Mouse (Mus musculus) cerebellum, adult 9-10 months (tissue): ENCODE results near the gene Hmgb1.
"Not testable (repeated sequence)": the region's sequence is repeated elsewhere in the genome, so short reads cannot be mapped to it uniquely, and the experiment has no call there.

ENCODE experiments used
- DNase-seq: peaks from one replicate; pipeline ENCODE4 v3.0.0; 2022

Gene Hmgb1

DNA sequence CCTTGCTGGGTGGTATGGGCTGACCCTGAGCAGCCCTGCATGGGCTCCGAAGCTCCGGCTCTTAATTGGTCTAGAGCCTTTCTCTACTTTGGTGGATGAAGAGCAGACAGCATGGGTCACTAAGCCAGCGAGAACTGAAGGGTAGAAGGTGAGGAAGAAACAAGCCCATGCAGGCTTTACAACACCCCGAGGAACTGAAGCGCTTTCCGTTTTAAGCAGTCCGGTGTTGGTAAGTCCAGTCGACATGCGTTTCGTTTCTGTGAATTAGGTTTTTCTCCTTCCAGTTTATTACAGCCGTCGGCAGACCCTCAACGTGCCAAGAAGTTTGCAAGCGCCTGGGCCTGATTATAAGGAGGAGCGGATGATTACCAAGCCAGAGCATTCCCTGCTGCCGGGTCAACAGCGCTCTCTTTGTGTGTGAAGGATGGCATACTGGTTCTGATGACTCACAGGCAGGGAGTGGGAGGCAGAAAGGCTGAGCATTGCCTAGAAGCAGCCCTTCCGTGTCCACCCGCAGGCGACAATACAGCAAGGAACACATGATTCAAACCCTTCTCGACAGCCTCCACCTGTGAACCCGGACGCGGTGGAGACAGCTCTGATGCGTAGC lies 40.4 kb downstream of the Hmgb1 start:
- DNase-seq = no peak

DNA sequence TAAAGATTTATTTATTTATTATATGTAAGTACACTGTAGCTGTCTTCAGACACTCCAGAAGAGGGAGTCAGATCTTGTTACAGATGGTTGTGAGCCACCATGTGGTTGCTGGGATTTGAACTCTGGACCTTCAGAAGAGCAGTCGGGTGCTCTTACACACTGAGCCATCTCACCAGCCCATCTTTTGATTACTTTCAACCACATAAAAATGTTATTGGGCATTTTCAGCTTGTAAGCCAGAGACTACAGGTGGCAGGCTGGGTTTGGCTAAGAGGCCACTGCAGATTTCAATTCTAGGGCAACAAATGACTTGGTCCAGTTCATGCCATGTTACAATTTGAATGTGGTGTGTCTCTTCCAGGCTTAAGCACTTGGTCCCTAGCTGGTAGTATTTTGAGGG lies 43.1 kb downstream of the Hmgb1 start:
- not testable (repeated sequence) for DNase-seq

DNA sequence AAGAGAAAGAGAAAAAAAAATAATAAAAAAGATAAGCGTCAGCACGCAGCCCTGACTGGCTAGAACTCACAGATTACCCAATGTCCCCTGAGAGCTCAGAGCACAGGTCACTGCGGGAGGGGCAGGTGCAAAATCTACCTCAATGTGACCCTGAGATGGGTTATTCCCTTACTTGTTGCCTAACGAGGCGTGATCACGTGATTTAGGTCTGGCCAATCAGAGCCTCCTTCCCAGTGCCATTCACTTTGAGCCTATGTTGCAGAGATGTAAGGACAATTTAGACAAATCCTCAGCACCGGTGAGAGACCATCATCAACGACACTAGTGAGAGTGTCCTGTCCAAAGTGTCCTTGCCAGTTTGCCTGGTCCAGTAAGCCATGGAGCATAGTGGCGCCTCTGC lies 44.0 kb downstream of the Hmgb1 start:
- no peak for DNase-seq

DNA sequence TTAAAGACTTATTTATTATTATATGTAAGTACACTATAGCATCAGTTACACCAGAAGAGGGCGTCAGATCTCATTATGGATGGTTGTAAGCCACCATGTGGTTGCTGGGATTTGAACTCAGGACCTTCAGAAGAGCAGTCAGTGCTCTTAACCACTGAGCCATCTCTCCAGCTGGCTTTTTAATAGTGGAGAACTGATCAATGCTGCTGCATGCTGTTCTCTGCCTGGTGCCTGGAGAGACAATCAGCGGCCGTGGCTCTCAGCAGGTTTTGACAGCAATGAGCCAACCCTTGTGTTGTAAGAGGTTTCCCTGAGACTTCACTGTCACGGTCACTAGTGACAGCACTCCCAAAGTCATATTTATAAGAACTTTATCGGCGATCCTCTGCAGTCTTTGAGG lies 46.2 kb downstream of the Hmgb1 start:
- not testable (repeated sequence) for DNase-seq

DNA sequence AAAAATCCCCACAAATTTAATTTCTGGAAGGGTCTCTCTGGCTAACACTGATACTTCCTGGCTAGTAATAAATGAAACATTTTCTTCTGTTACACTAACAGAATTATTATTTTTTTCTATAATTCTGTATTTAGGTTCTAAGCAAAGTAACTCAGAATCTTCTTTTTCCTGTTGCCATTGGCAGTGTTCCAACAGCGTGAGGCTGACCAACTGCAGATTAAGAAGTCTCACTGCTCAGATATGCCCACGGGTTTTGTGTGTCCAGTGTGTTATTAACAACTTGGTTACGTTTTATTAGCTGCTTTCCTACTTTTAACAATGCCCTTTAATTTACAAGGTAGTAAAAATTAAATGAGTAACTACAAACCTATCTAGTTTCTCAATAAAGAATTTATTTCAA lies 46.8 kb downstream of the Hmgb1 start:
- no peak for DNase-seq

DNA sequence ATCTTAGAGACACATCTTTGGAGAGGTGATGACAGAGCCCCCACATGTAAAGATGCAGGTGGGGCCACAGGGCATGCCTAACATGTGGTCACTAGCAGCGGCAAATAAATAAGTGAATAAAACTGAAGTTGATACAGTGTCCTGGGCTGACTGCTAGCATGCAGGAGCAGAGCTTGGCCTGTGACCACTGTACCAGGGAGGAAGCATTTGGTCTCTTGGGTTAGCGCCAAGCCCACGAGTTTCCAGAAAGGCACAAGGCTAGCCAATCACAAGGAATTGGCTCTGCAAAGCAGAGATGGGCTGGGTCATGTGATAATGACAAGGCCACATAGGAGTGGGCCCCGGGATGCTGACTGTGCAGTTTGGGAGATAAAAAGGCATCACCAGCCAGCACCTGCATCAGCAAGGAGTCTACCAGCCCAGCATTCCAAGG lies 47.3 kb downstream of the Hmgb1 start:
- peak; percentile 29 for DNase-seq

DNA sequence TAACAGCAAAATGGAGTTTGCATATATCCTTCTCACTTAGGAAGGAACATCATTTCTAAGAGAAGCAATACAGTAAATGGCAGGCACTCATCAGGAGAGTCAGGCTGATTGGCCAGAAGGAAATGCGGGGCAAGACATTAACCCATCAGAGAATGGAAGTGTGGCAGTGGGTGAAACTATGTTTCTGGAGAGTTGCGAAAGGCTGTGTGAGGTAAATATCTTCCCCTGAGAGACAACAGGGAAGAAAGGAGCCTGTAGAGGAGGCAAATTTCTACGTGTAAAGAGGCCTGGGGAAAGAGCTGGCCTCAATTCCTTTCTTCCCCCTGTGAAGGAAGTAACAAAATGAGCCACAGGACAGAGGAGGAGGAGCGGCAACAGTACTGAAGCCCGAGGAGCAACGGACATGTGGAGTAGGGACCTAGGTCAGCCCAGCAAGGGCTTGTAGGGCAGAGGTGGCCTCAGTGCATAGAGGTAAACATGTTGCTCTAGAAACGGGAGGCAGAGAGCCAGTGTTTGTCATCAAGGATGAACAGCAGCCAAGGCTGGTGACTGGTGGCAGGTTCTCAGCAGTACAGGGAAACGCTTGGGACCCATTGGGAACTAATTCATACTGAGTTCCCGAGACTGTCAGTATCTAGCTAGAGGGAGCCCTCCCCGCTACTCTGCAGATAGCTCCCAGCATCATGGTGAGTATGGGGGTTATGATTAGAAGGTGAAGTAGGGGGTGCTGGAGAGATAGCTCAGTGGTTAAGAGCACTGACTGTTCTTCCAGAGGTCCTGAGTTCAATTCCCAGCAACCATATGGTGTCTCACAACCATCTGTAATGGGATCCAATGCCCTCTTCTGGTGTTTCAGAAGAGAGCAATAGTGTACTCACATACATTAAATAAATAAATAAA lies 48.6 kb downstream of the Hmgb1 start:
- no peak for DNase-seq

DNA sequence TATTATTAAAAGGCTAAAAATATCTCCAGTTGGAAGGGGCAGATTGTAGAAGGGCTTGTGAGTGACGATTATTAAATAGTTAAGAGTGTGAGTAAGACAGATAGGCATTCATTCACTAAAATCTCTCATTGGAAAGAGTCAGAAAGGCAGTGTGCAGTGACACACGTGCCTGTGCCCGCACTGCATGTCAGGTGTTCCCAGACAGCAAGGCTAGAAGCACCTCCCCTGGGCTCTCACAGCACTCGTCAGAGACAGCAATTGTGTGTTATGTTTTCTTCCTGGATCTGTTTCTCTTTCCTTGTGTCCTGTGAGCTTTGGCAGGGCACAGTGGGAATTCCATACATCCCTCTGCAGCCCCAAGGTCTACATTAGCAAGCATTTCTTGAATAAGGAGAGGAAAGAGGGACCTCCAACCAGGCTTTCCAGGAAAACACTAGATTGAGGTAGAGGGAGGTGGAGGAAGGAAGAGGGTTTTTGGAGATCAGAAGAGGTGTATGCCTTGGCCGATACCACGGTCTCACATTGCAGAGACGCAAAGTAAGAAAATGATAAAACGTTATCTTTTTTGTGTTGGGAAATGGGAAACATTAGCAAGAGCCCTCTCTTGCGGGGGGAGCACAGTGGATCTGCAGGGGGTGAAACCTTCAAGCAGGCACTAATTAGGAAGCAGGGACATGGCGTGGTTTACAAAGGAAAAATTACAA lies 49.4 kb downstream of the Hmgb1 start:
- no peak for DNase-seq

DNA sequence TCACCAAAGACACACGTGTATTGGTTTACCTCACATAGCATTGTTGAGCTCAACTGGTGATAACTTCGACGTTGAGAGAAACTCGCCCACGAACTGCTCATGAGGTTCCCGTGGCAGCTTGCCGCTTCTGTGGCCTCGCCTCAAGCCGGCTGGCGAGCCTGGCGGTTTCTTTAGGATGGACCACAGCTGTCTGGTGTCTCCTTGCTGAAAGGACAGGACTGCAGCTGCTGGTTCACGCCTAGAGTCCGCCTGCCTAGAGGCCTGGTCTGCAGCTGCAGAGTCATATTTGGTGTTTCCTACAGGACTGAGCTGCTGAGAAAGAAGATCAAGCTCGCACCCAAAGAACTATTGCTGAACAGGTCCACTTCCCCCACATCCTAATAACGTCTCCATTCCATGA lies 55.8 kb downstream of the Hmgb1 start:
- DNase-seq = no peak

DNA sequence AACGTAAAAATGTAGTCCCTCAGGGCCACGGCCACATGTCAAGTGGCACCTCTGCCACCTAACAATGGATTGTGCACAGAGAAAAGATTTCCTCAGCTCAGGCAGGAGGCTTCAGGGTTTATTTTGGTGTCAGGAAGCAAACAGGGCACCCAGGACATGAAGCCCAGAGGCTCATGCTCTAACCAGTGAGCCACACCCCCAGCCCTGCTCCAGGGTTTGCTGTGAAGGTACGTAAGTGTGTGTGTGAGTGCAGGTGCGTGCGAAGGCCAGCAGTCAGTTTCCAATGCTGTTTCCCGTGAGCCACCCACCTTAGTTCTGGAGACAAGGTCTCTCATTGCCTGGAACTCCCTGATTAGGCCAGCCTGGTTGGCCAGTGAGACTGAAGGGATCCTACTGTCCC lies 60.5 kb downstream of the Hmgb1 start:
- no peak for DNase-seq

DNA sequence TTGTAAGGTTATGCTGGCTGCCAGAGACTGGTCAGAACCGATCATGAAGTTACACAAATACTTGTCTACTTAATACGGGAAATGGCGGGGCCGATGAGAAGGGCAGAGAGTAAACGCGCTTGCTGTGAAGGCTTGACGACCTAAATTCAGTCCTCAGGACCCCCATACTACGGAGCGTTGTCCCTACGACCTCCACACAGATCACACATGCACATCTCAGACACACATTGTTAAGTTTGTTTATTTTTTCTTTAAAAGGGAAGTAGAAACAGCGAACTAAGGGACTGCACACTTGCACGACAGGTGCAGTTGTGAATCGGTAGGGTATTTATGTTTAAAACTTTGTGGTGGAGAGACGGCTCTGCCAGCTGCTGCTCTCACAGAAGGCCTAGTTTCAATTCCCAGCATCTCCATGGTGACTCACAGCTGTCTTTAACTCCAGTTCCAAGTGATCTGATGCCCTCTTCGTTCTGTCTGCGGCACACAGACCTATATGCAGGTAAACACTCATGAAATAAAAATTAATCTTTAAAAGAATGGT lies 64.9 kb downstream of the Hmgb1 start:
- DNase-seq = no peak

DNA sequence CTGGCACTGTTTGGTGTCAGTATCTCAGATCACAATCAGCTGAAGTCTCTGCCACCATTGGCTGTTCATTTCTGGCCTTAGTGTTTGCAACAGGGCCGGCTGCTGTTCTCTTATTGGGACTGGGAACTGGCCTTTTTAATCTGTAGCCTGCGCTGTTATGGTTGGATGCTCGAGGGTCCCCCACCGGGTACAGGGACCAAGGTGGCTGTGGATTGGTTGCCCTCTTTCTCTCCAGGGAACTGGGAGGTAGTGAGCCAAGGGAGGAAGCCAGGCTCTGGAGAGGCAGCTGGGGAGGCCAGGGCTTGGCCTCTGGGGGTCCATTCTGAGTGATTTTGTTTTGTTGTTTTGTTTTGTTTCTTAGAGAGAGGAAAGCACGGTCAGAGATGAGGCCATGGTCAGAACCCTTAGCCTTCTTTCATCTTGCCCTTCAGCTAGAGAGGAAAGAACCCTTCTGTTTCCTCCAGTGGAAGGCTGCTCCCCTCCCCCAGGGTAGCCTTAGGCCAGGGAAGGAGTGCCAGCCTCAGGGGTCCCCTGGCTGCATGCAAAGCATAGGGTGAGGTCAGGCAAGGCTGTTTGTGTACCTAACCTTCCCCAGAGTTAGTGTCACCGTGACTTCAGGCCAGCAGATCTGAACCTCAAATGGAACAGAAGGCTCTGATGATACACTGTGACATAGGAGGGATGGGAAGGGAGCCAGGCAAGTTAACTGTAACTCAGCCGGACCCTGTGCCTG lies 66.3 kb downstream of the Hmgb1 start:
- DNase-seq = no peak

DNA sequence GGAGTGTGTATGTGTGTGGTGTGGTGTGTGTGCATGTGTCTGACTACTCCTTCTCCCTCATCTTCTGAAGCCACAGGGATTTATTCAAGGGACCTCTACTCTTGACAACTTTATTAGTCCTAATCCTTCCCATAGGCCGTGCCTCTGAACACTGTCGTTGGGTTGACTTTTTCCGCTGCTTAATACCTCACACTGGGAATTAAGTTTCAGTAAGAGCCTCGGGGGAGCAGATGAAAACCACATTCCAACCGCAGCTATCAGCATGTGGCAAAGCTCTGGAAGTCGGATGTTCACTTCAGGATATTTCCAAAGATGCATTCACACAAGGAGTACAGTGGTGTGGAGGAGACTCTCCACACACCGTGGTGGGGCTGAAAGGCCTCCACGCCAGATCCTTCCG lies 69.7 kb downstream of the Hmgb1 start:
- no peak for DNase-seq

DNA sequence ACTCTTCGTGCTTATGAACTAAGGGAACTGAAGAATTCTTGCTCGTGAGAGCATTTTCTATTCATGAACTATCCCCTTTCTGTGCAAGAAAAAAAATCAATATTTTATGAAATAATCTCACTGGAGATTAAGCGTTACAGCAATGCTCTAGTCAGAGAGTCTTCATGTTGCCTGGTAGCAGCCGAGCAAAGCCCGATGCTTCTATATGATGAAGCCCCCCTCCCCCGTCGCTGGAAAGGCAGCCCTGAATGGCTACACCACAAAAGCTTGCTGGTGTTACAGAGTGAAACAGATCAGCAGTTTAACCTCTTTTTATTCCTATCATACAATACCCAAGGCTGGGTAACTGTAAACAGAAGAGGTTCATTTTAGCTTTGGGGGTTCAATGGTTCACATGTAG lies 70.3 kb downstream of the Hmgb1 start:
- no peak for DNase-seq

DNA sequence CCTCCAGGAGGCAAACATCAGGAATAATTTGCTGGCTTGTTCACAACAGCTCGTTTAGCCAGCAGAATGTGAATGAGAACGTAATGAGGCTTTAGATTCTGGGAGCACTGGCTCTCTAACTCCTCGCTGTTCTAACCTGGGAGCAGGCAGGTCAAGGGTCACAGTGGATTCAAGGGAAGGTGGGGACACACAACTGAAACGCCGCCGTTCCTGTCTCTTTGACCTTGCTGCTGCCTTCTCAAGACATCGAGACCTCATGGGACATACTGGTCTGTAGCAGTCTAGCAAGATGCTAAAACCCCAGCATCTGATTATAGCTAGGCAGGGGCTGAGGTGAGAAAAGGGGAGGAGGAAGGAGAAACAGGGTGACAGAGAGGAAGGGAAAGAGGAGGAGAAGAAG lies 70.8 kb downstream of the Hmgb1 start:
- no peak for DNase-seq

DNA sequence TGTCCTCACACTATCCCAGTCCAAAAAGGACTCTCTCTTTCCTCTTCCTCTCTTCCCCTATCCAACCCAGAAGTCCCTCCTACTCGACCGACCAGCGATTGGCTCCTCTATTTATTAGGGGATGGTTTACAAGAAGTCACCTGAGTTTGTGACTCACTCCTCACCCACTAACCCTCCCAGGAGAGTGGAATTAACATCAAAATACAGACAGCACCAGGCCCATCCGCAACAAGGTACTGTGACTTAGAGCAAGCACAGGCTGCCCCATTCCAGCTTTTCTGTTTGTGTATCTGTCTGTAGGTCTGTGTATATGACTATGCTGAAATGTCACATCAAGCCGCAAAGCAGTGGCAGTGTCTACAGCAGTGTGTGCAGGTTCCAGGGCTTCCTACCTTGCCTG lies 71.7 kb downstream of the Hmgb1 start:
- no peak for DNase-seq

DNA sequence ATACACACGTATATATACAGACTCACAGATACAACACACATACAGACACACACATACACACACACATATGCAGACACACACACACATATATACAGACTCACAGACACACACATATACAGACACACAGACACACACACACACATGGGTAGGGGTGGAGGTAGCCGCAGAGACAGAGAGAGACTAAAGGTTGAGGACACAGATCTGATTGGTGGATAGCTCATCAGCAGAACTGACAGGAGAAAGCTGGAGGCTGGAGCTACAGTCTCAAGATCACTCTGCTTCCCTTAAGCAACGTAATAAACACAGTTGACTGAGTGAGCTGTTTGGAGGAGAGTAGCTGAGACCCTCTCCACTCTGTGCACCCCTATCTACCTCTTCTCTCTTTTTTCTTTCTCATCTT lies 75.1 kb downstream of the Hmgb1 start:
- DNase-seq = no peak

DNA sequence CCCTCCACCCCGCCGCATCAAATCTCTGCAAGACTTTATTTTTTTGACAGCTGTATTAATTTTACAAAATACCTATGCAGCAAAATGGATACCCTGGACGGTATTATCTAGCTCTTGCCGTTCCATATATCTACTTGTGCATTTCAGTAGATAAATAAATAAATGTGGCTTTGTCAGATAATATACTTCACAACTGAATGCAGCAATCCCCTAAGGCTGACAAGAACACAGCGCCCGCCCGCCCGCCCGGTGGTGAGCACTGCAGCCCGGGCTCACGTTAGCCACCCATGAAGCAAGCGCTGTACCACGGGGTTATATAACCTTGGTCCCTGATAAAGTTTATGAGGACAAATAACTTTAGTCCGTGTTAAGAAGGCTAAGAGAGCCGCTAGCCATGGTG lies 76.1 kb downstream of the Hmgb1 start:
- DNase-seq = no peak

DNA sequence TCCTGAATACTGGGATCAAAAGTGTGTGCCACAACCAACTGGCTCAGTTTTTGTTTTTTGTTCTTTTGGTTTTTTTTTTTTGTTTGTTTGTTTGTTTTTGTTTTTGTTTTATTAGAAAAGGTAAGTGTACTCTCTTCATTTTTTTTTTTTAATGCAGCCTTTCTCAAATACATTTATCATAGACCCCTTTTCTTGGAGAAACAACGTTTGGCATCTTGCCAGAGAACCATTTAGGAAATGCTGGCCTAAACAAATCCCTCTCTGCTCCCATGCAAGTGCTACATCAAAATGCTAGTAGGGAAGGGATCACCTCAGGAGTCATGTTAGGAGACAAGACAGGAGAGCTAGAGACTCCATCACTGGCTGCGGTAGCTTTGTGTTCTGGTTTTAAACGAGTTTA lies 76.7 kb downstream of the Hmgb1 start:
- DNase-seq = no peak

DNA sequence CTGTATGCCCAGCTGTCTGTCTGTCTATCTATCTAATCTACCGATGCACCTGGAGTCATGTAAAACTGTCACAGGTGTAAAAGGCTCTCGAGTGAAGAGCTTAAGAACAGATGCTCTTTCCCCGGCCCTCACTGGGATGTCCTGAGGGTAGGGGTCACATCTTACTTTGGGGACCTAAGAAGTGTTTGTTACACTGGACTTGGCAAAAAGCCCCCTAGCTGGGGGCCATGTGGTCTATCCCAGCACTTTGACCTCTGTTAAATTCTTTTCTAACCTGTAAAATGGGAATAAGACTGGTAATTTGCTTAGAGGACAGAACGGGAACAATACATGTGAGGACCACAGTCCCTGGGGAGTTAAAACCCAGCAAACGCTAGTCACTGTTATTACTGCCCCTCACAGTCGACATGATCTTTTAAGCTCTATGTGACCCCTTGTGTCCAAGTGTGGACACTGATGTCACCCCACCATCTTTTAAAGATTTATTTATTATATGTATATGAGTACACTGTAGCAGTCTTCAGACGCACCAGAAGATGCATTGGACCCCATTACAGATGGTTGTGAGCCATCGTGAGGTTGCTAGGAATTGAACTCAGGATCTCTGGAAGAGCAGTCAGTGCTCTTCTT lies 80.1 kb downstream of the Hmgb1 start:
- no peak for DNase-seq

DNA sequence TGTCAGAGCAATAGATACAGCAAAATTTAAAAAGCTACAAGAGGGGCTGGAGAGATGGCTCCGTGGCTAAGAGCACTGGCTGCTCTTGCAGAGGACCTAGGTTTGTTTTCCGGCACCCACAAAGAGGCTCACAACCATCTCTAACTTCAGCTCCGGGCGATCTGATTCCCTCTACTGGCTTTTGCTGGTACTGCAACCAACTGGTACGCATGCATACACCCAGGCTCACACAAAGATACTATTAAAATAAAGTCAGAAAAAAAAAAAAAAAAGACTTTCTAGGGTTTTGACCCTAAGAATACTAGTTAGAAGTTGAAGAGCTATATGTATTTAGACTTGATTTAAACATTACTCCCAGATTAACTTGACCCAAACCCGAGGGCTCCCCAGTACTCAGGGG lies 82.4 kb downstream of the Hmgb1 start:
- DNase-seq = no peak

DNA sequence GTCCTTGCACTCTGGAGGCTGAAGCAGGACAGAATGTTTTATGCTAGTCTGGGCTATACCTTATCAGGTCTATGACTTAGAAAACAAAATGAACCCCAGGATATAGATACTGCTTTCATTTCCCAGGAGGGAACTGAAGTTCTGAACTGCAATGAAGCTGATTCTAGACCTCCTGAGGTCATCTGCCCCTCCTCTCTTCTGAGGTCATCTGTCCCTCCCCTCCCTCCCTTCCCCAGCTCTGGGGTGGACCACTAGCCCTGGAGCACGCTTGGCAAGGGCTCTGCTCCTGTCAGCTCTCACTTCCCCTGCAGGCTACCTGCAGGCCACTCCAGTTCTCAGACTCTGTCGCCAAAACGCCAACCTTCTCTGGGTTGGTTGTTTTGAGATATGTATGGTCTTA lies 84.2 kb downstream of the Hmgb1 start:
- DNase-seq = no peak

DNA sequence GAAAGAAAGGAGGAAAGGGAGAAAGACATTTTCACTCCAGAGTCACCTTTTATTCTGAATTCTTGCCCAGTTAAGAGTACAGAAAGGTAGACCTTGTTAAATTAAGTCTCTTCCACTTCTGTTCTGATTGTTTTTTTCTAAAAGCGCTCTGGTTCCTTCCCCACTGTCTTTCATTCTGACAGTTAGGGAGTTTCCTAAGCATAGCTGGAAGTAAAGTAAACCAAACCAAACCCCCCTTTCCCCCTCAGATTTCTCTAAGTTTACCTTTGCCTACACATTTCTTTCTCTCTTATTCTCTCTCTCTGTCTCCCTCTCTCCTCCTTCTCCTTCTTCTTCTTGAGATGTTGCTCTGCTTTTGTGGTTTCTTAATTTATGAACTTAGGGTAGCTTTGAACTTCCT lies 85.3 kb downstream of the Hmgb1 start:
- no peak for DNase-seq
